Mouse (Mus musculus) kidney, postnatal 0 days (tissue): ENCODE measurements around the gene Dync1h1. TPM values are rescaled to one million over a fixed set of nuclear protein-coding genes. Genes with fewer than 3 reads are reported as not detected.

ENCODE experiments used
- ATAC-seq: fragments of 200-750 bp; cut with Nextera tagmentation; replicated peaks from 2 replicates; pipeline ENCODE4 v1.8.0; 2017; ENCODE audit warnings: low read depth, moderate number of reproducible peaks, moderate TSS enrichment, moderate library complexity; ENCODE audit not compliant: low FRiP score
- DNase-seq: peaks from one replicate; pipeline ENCODE4 v3.0.0-alpha.2; 2016; ENCODE audit warnings: low spot score
- H3K27ac ChIP-seq: fragments of 300-500 bp; sonication (generic); 2 replicates; pipeline ENCODE4 v1.5.1; 2014; ENCODE audit warnings: mild to moderate bottlenecking
- H3K27me3 ChIP-seq: fragments of 300-500 bp; sonication (generic); 2 replicates; pipeline ENCODE4 v1.6.1; 2014; ENCODE audit warnings: low read length, mixed read lengths; ENCODE audit not compliant: insufficient read depth
- H3K36me3 ChIP-seq: fragments of 300-500 bp; sonication (generic); 2 replicates; pipeline ENCODE4 v1.6.1; 2014; ENCODE audit warnings: low read length, mixed read lengths; ENCODE audit not compliant: insufficient read depth
- H3K4me1 ChIP-seq: fragments of 300-500 bp; sonication (generic); replicated peaks from 2 replicates; pipeline ENCODE4 v1.6.1; 2014; ENCODE audit warnings: antibody characterized with exemption, low read length, mixed read lengths; ENCODE audit not compliant: insufficient read depth
- H3K4me2 ChIP-seq: fragments of 300-500 bp; sonication (generic); 2 replicates; pipeline ENCODE4 v1.6.1; 2014; ENCODE audit warnings: mild to moderate bottlenecking, low read length, moderate library complexity, mixed read lengths
- H3K4me3 ChIP-seq: fragments of 300-500 bp; sonication (generic); replicated peaks from 2 replicates; pipeline ENCODE4 v1.5.1; 2014; ENCODE audit warnings: low read depth, low read length
- H3K9ac ChIP-seq: fragments of 300-500 bp; sonication (generic); 2 replicates; pipeline ENCODE4 v1.6.1; 2014; ENCODE audit warnings: low read depth, low read length
- H3K9me3 ChIP-seq: fragments of 300-500 bp; sonication (generic); replicated peaks from 2 replicates; pipeline ENCODE4 v1.6.1; 2016; ENCODE audit warnings: low read length, inconsistent platforms, mixed read lengths
- CTCF ChIP-seq: IDR thresholded peaks from 2 replicates; pipeline ENCODE4 v1.5.1; 2016; ENCODE audit warnings: antibody characterized with exemption, low read depth, mild to moderate bottlenecking, moderate library complexity
- WGBS: fragments of 180-500 bp; shearing (Covaris S2); extraction: QIAGEN DNeasy Blood & Tissue Kit; methylation state at CpG from one replicate; pipeline ENCODE4 v1.1.7; 2014; 5-methylcytosine and 5-hydroxymethylcytosine counted together
- polyA plus RNA-seq: library from polyadenylated mRNA; unstranded; fragments of >200 nt; fragmentation: Nextera tagmentation; extraction: Ambion mirVana; gene quantifications from 2 replicates; pipeline ENCODE4 v1.2.1, GENCODE M21; 2015

Gene Dync1h1
- polyA plus RNA-seq, 1 experiment from 2014 or later, result 33.2 TPM

- no peak overlapping the region for H3K4me3 ChIP-seq
- WGBS, result 83% methylated on average over 9 of the region's 9 CpGs
- H3K27ac ChIP-seq, result no peak overlapping the region
- no peak overlapping the region for H3K9ac ChIP-seq
- no peak for DNase-seq
- peaks cover 19% of the 10 kb centered on the region; the same call in 1 of the 2 replicates for H3K36me3 ChIP-seq
- no peaks in the 10 kb centered on the region for H3K27me3 ChIP-seq
- ATAC-seq, result no peak
- no peak for TF ChIP-seq CTCF
- H3K9me3 ChIP-seq, result no peaks in the 10 kb centered on the region
- H3K4me1 ChIP-seq, result no peaks in the 10 kb centered on the region
- H3K4me2 ChIP-seq, result no peak overlapping the region
Measured at GRCm38 (mm10) chr12:110578333-110578732, 22.9 kb upstream of the Dync1h1 start.

DNA sequence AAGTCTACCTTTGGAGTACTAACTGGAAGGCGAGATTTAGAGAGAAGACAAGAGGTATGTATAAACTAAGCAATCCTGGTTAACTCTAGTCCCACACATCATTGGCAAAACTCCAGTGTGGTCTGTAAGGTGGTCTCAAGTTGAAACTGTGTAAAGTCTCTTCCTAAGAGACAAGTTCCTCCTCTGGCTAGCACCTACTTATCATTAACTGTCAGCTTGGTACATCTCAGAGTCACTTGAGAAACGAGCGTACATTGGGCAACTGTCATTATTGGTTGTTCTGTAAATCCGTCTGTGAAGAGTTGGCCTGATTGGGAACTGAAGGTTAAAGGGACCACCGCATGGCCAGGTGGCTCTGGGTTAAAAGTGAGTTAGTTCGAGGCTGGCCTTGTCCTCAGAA, 12.6 kb upstream of the Dync1h1 start:
- WGBS, result 77% methylated on average over 6 of the region's 6 CpGs
- DNase-seq (no peak), ATAC-seq (no peak)
- H3K9me3 ChIP-seq, result no peaks in the 10 kb centered on the region
- H3K4me2 ChIP-seq, result no peak overlapping the region
- 0 out of 2 replicates have a peak overlapping the region, but pooled peaks have one; percentile 0 for H3K9ac ChIP-seq
- TF ChIP-seq CTCF, result no peak
- no peaks in the 10 kb centered on the region for H3K27me3 ChIP-seq
- H3K4me1 ChIP-seq, result peaks cover 14% of the 10 kb centered on the region
- no peak overlapping the region for H3K4me3 ChIP-seq
- H3K27ac ChIP-seq, result no peak overlapping the region
- no peaks in the 10 kb centered on the region for H3K36me3 ChIP-seq

- peak; percentile 23 for ATAC-seq
- H3K4me2 ChIP-seq, result peak overlapping the region; percentile 92
- peak overlapping the region; percentile 94 for H3K9ac ChIP-seq
- 1% methylated on average over 15 of the region's 15 CpGs for WGBS
- TF ChIP-seq CTCF, result no peak
- H3K27me3 ChIP-seq, result no peaks in the 10 kb centered on the region
- peaks cover 14% of the 10 kb centered on the region for H3K4me1 ChIP-seq
- peak overlapping the region; percentile 97 for H3K27ac ChIP-seq
- no peak for DNase-seq
- no peaks in the 10 kb centered on the region for H3K9me3 ChIP-seq
- peak overlapping the region; percentile 81 for H3K4me3 ChIP-seq
- H3K36me3 ChIP-seq, result no peaks in the 10 kb centered on the region
Measured at GRCm38 (mm10) chr12:110590804-110591259, 10.4 kb upstream of the Dync1h1 start.

DNA sequence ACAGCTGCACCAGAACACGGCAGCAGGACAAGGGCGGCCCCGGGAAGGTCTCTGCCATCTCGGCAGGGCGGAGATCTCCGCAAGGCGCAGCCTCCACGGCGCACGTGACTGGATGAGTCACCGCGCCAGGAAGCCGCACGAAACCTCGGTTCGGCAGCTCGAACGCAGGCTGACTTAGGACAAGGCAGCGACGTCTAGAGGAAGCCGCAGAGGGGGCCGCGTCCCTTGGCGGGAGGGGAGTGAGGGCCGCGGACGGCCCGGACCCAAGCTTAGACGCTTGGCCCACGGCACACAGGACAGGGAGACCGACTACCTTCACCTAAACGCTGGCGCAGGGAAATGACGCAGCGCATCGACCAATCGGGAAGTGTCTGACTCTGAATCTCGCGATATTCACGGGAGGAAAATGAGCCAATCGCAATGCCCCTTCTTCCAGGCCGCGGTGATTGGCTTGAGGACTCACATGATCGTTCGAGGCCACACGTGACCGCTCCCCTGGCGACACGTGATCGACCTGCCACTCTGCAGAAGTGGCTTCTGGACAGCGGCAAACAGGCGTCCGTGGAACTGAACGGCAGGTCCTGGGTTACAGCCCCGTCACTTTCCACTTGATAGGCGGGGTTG, 9.9 kb upstream of the Dync1h1 start:
- Histone ChIP-seq H3K9me3 (no peaks in the 10 kb centered on the region), H3K4me3 (peak overlapping the region; percentile 81), H3K27me3 (no peaks in the 10 kb centered on the region), H3K9ac (peak overlapping the region; percentile 94), H3K27ac (peak overlapping the region; percentile 97), H3K4me1 (peaks cover 14% of the 10 kb centered on the region), H3K4me2 (peak overlapping the region; percentile 92), H3K36me3 (no peaks in the 10 kb centered on the region)
- under 1% methylated on average over 56 of the region's 56 CpGs for WGBS
- no peak; the same call in 1 of the 2 replicates for TF ChIP-seq CTCF
- DNase-seq (peak; percentile 99), ATAC-seq (peak; percentile 97)

DNA sequence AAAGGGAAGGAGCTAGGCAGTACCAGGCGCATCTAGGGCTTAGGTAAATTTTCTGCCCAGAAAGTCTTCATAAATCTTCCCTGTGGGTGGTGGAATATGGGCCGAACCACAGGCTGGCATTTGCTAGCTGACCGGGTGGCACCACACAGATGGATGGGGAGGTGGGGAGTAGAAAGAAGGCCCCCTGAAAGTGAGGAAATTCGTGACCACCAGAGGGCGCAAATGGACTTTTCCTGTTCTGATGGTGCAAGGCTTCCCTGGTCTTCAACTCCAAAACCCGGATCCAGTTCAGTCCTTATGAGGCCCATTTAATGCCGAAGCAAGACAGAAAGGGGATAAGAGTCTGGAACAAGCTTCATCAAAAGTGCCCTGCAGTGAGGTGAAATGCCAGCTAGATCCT, 2.7 kb upstream of the Dync1h1 start:
- DNase-seq (peak; percentile 75), ATAC-seq (no peak)
- Histone ChIP-seq H3K27ac (no peak overlapping the region), H3K36me3 (no peaks in the 10 kb centered on the region), H3K4me2 (no peak overlapping the region), H3K4me1 (peaks cover 16% of the 10 kb centered on the region; the same call in 1 of the 2 replicates), H3K9me3 (no peaks in the 10 kb centered on the region), H3K9ac (no peak overlapping the region), H3K27me3 (no peaks in the 10 kb centered on the region), H3K4me3 (no peak overlapping the region)
- 10% methylated on average over 7 of the region's 7 CpGs for WGBS
- peak; percentile 86 for TF ChIP-seq CTCF

DNA sequence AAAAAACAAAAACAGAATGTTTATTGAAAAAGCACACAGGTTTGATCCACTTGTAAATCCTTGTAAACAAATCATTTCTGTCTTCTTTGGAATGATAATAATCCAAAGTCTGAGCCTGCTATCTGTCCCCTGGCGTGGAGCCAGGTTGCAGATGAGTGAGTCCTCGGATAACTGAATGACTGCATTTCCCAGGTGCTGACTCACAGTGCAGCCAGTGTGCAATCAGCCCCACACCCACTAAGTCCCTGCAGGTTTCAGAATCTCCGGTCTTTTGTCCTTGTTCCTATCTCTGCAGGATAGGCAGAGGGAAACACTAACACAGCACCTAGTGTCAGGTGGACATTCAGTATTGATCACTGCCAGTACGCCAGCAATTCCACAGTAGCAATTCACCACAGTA, 1.5 kb upstream of the Dync1h1 start:
- H3K4me3 ChIP-seq, result no peak overlapping the region
- ATAC-seq (no peak), DNase-seq (no peak)
- TF ChIP-seq CTCF, result no peak
- 65% methylated on average over 4 of the region's 4 CpGs for WGBS
- H3K4me2 ChIP-seq, result no peak overlapping the region
- H3K4me1 ChIP-seq, result peaks cover 18% of the 10 kb centered on the region; the same call in 1 of the 2 replicates
- no peak overlapping the region for H3K9ac ChIP-seq
- H3K27me3 ChIP-seq, result no peaks in the 10 kb centered on the region
- no peak overlapping the region for H3K27ac ChIP-seq
- no peaks in the 10 kb centered on the region for H3K9me3 ChIP-seq
- no peaks in the 10 kb centered on the region for H3K36me3 ChIP-seq
